Mouse (Mus musculus): ENCODE data around the gene Iqsec1. TPM values are rescaled to one million over a fixed set of nuclear protein-coding genes. Genes with fewer than 3 reads are reported as not detected.

The Iqsec1 gene
- polyA plus RNA-seq, 1 experiment from 2014 or later = 17.9 TPM

DNA sequence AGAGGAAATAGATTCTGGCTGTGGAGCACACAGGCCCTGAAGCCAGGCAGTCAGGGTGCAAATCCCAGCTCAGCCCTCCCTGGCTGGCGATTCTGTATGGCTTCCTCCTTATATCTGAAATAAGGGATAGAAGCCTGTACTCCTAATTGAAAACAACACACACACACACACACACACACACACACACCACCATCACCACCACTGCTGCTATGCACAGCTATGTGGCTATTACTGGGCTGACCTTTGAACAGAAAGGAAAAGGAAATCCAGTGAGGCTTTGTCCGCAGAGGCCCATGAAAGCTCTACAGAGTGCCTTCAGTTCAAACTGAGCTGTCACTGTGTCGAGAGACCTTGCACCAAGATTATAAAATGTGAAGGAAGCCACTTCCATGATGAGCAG is 276.4 kb downstream of the Iqsec1 start:
- 56% methylated on average over 3 of the region's 3 CpGs for WGBS
- Histone ChIP-seq H3K9me3 (no peaks in the 10 kb centered on the region), H3K4me1 (peaks cover 74% of the 10 kb centered on the region), H3K27ac (peak overlapping the region; percentile 59), H3K4me2 (replicated peaks) (peak overlapping the region; percentile 24; the same call in 1 of the 2 replicates), H3K36me3 (no peaks in the 10 kb centered on the region), H3K4me3 (no peak overlapping the region), H3K9ac (no peak overlapping the region), H3K27me3 (replicated peaks) (no peaks in the 10 kb centered on the region)
- ATAC-seq (ENCODE audit: low FRiP score, low read depth) = no peak

DNA sequence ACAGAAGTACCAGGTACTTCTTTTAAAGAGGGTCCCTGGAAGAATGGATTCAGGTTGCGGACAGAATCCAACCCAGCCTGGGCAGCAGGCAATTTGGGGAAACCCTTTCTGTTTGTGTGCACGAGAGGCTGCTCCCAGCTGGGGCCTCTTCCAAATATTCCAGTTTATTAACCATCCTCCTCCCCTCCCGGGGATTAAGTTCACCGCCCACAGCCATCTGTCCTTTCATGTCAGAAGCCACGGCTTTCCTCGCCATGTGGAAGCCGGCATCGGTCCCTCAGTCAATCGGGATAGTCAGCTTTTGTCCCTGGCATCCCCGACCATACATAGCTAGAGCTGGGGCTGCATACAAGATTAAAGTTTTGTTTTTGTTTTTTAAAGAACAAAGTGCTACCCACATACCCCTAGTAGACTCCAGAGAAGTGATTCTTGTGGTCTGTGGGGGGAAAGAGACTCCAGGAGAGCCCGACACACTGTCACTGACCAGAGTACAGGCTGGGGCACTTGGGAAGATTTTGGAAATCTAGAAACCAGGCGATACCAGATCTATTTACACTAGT is 276.9 kb downstream of the Iqsec1 start:
- Histone ChIP-seq H3K27me3 (replicated peaks) (no peaks in the 10 kb centered on the region), H3K9ac (no peak overlapping the region), H3K36me3 (no peaks in the 10 kb centered on the region), H3K4me3 (no peak overlapping the region), H3K4me2 (replicated peaks) (peak overlapping the region; percentile 24), H3K4me1 (peaks cover 74% of the 10 kb centered on the region), H3K27ac (peak overlapping the region; percentile 59), H3K9me3 (no peaks in the 10 kb centered on the region)
- WGBS = 29% methylated on average over 12 of the region's 12 CpGs
- ATAC-seq (ENCODE audit: low FRiP score, low read depth) = 0 out of 2 replicates have a peak, but pooled peaks have one; percentile 3

DNA sequence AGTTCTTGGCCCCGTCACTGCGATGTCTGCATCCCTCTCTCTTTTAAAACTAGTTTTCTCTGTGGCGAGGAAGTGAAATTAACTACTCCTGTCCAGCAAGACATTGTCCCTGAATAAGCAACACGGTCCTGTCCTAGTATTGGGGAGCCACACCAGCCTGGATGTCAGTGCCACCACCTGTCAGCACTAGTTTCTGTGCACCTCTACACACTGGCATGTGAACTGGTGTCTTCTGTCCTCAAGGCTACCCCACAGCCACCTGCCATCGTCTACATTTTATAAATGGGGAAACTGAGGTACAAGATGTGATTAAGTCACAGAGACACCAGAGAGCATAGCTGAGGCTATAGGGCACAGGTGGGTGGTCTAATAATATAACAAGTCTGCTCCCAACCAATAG is 277.7 kb downstream of the Iqsec1 start:
- H3K4me3 ChIP-seq = no peak overlapping the region
- ATAC-seq (ENCODE audit: low FRiP score, low read depth) = no peak
- H3K9ac ChIP-seq = no peak overlapping the region
- H3K4me2 ChIP-seq (replicated peaks) = no peak overlapping the region
- H3K4me1 ChIP-seq = peaks cover 67% of the 10 kb centered on the region
- H3K27ac ChIP-seq = no peak overlapping the region
- WGBS = 91% methylated on average over 5 of the region's 5 CpGs
- H3K27me3 ChIP-seq (replicated peaks) = no peaks in the 10 kb centered on the region
- no peaks in the 10 kb centered on the region for H3K9me3 ChIP-seq
- no peaks in the 10 kb centered on the region for H3K36me3 ChIP-seq

DNA sequence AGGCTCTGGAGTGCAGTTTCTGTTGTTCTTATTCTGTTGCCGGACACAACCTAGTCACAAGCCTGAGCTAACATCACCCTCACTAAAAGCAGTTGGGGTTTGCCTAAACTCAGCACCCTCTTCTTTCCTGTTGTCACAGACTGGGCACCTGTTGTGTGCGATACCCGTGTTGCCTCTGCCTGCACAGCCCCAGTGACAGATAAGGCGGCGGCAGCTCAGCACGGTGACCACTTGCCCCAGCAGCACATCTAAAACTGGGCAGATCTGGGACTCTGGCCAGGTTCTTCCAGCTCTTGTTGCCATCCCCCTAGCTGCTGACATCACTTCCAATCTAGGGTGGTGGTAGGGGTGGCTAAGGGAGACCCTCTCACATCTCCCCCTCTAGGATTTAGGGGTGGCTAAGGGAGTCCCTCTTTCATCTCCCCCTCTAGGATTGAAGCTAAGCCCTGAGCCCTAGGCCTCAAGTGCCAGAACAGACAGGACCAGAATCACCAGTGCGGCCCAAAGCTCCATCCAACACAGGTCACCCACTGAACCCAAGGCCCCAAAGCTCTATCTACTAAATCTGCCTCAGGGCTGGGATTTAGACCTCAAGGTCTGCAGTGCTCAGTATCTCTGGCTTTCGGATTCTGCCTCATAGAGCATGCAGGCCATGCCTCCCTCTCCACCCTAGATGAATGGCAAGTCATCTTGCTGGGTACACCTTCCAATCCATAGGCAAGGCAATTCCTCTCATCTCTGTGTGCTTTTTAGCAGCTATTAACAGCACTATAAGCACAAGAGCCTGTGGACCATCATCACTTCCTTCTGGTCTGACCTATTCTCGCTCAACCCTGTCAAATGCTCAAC is 278.3 kb downstream of the Iqsec1 start:
- Histone ChIP-seq H3K4me2 (replicated peaks) (no peak overlapping the region), H3K4me3 (no peak overlapping the region), H3K9me3 (no peaks in the 10 kb centered on the region), H3K36me3 (no peaks in the 10 kb centered on the region), H3K9ac (no peak overlapping the region), H3K4me1 (peaks cover 61% of the 10 kb centered on the region), H3K27ac (no peak overlapping the region), H3K27me3 (replicated peaks) (no peaks in the 10 kb centered on the region)
- ATAC-seq (ENCODE audit: low FRiP score, low read depth) = no peak
- 88% methylated on average over 9 of the region's 9 CpGs for WGBS

DNA sequence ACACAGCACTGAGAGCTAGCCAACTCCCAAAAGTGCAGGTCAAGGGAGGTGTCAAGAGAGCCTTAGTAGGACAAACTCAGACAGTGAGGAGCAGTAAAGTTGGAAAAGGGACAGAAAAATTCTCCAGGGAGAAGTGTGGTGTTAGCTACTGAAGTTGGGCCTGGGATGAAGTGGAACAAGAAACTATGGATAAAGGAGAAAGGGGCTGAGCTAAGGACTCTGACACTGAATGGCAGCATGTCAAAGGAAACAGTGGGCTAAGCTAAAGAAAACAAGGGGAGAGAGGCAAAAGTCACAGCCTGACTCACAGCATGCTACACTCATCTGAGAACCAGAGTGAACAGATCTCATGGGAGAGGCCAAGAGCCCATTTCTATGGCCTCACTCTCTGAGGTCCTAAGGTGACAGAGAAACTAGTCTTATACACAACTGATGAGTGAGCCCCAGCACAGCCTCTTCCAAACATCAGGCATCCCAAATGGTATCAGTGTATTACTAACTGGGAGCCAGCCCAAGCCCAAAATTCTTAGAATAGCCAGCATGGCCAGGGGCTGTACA is 280.3 kb downstream of the Iqsec1 start:
- ATAC-seq (ENCODE audit: low FRiP score, low read depth) = no peak
- no peaks in the 10 kb centered on the region for H3K27me3 ChIP-seq (replicated peaks)
- H3K4me2 ChIP-seq (replicated peaks) = no peak overlapping the region
- H3K36me3 ChIP-seq = no peaks in the 10 kb centered on the region
- H3K9ac ChIP-seq = no peak overlapping the region
- H3K4me3 ChIP-seq = no peak overlapping the region
- H3K27ac ChIP-seq = no peak overlapping the region
- peaks cover 60% of the 10 kb centered on the region for H3K4me1 ChIP-seq
- H3K9me3 ChIP-seq = no peaks in the 10 kb centered on the region

DNA sequence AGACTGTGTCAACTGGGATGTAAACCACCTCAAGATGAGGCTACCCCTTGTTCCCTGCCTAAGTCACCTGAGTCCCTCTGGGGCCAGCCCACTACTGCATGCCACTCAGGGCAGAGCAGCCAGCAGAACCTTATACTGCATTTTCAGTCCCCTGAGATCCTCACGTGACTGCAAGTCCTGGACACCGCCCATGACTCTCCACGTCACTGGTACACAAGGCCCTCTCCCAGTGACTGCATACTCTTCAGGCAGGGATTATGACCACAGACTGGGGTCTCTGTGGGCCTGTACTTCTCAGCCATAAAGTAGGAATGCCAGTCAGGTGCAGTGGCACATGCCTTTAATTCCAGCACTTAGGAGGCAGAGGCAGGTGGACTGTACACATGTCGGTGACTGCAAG is 281.3 kb downstream of the Iqsec1 start:
- Histone ChIP-seq H3K9ac (no peak overlapping the region), H3K4me1 (peaks cover 59% of the 10 kb centered on the region), H3K9me3 (no peaks in the 10 kb centered on the region), H3K36me3 (no peaks in the 10 kb centered on the region), H3K27ac (no peak overlapping the region), H3K27me3 (replicated peaks) (no peaks in the 10 kb centered on the region), H3K4me2 (replicated peaks) (no peak overlapping the region), H3K4me3 (no peak overlapping the region)
- no peak for ATAC-seq (ENCODE audit: low FRiP score, low read depth)
- WGBS = 86% methylated on average over 4 of the region's 4 CpGs

DNA sequence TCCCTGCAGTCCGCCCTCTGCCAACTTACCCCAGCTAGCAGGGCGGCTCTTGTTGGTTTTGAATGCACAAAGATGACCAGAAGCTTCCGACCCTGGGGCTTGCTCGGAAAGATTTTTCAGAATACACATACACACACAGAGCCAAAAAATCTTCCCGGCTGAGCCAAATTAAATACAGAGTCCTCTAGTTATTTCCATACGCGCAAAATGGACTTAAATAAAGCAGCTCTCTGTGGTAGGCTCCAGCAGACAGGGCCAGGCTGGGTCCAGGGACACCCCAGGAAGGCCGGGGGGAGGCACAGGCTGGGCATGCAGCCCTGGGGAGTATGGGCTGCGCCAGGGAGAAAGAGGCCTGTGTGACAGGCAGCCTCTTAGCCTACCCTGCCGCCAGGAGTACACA is 282.0 kb downstream of the Iqsec1 start:
- Histone ChIP-seq H3K4me1 (peaks cover 59% of the 10 kb centered on the region), H3K9ac (0 out of 2 replicates have a peak overlapping the region, but pooled peaks have one; percentile 17), H3K9me3 (no peaks in the 10 kb centered on the region), H3K27me3 (replicated peaks) (no peaks in the 10 kb centered on the region), H3K36me3 (no peaks in the 10 kb centered on the region), H3K4me2 (replicated peaks) (no peak overlapping the region), H3K27ac (no peak overlapping the region; the same call in 1 of the 2 replicates), H3K4me3 (no peak overlapping the region)
- 91% methylated on average over 10 of the region's 10 CpGs for WGBS
- no peak for ATAC-seq (ENCODE audit: low FRiP score, low read depth)

DNA sequence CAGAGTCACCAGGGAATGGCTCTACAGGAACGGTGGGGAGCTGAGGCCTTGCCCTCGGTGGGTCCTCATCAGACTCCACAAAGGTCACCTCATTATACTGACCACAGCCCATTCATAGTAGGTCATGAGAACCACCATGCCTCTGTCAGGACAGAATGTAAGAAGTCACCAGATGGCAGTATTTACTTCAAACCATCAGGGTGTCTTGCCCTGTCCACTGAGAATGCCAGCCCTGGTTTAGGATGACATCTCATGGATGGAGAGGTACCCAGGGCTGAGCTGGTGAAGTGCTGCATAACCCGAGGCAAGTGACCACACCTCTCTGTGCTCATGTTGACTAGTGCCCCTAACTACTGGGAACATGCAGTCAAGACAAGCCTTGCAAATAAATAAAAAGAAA is 282.7 kb downstream of the Iqsec1 start:
- WGBS = 82% methylated on average over 3 of the region's 3 CpGs

DNA sequence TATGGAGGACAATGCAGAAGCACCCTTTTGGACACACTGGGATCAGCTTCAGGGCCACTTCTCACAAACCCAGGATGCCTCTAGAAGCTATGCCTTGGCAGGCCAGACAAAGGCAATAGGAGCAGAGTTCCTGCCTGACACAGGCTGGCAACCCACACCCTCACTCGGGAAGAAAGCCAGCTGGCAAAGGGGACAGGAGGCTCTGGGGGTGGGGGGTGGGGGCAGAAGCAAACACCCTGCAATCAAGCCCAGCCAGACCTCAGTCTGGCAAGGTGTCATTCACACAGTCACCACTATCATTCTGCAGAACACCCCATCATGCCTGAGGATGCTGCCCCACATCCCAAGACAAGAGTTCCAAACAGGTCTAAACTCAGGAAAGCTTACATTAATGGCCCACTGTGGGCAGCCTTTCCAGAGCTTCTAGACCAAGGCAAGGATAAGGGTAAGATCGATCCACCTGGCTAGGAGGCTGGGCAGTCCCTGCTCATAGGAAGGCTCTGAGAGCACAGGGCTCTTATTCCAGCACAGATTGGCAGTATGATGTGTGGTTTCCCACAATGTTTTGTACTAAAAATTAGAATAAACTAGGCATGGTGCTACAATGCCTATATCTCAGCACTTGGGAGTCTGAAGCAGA is 283.7 kb downstream of the Iqsec1 start:
- Histone ChIP-seq H3K4me1 (peaks cover 58% of the 10 kb centered on the region), H3K9me3 (no peaks in the 10 kb centered on the region), H3K27ac (no peak overlapping the region), H3K9ac (no peak overlapping the region), H3K36me3 (no peaks in the 10 kb centered on the region), H3K27me3 (replicated peaks) (no peaks in the 10 kb centered on the region), H3K4me3 (no peak overlapping the region), H3K4me2 (replicated peaks) (no peak overlapping the region)
- 78% methylated on average over 2 of the region's 2 CpGs for WGBS
- no peak for ATAC-seq (ENCODE audit: low FRiP score, low read depth)

More for the DNA sequence above, 282.7 kb downstream of the Iqsec1 start:
- Histone ChIP-seq H3K4me3 (no peak overlapping the region), H3K27me3 (replicated peaks) (no peaks in the 10 kb centered on the region), H3K27ac (no peak overlapping the region), H3K36me3 (no peaks in the 10 kb centered on the region), H3K9ac (no peak overlapping the region), H3K4me2 (replicated peaks) (no peak overlapping the region), H3K4me1 (peaks cover 57% of the 10 kb centered on the region), H3K9me3 (no peaks in the 10 kb centered on the region)
- ATAC-seq (ENCODE audit: low FRiP score, low read depth) = no peak

DNA sequence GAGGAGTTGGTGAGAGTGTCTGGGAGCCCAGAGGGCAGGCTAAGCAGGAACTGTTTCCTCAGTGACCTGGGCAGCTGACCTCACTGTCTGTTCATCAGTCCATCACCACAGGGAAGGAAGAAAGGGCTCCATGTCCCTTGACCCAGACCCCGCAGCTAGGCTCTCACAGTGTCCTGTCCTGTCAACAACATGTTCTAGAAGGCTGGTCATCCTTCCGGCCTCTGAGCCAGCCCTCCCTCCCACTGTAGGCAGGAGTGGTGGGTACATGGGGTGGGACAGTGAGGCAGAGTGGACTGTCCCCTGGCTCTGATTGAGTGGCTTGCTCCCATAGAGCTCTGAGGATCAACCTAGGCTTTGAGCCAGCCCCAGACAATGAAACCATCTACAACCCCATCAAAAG is 284.7 kb downstream of the Iqsec1 start:
- Histone ChIP-seq H3K27me3 (replicated peaks) (no peaks in the 10 kb centered on the region), H3K27ac (peak overlapping the region; percentile 64; the same call in 1 of the 2 replicates), H3K9ac (no peak overlapping the region), H3K9me3 (no peaks in the 10 kb centered on the region), H3K4me2 (replicated peaks) (0 out of 2 replicates have a peak overlapping the region, but pooled peaks have one; percentile 16), H3K4me1 (peaks cover 67% of the 10 kb centered on the region), H3K36me3 (no peaks in the 10 kb centered on the region), H3K4me3 (no peak overlapping the region)
- 0 out of 2 replicates have a peak, but pooled peaks have one; percentile 48 for ATAC-seq (ENCODE audit: low FRiP score, low read depth)
- 63% methylated on average over 2 of the region's 2 CpGs for WGBS

DNA sequence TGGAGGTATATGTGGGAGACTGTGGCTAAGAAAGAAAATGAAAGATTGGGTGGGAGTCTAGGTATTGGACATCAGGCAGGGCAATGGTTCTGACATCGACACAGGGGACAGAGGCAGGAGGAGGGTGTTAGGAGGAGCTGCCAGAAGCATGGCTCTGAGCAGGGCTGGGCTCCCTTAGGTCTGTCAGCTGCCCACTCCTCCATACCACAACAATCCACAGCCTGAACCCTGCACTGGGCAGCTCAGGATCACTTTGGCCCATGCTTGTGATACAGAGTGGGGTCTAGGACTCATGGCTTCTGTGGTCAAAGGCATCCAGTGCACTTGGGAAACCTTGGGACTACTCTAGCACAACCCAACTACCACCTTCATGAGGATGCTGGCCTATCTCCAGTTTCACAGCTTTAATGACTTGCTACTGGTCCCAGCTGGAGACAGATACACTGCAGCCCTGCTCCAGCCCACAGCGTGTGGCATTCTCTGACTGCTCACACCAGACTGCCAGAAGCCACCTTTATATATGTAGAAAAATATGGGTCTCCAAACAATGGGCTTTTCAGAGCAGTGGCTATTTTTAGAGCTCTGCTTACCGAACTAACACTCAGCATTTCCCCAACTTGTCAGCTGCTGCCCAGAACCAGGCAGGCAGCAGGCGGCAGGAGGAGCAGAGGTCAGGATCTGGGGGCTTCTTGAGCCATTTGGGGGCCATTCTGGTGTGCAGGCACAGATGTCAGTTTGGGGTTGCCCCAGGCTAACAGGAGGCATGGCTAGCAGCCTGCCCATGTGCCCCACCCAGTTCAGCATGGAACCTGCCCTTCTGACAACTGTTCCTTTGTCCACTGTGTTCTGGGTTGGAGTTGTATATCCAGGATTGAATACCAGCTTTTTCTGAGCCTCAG is 285.4 kb downstream of the Iqsec1 start:
- H3K4me1 ChIP-seq = peaks cover 70% of the 10 kb centered on the region

More for the DNA sequence above, 285.4 kb downstream of the Iqsec1 start:
- H3K9ac ChIP-seq = no peak overlapping the region
- H3K27me3 ChIP-seq (replicated peaks) = no peaks in the 10 kb centered on the region
- peak; percentile 18; the same call in 1 of the 2 replicates for ATAC-seq (ENCODE audit: low FRiP score, low read depth)
- no peaks in the 10 kb centered on the region for H3K36me3 ChIP-seq
- H3K9me3 ChIP-seq = no peaks in the 10 kb centered on the region
- no peak overlapping the region for H3K4me3 ChIP-seq
- 0 out of 2 replicates have a peak overlapping the region, but pooled peaks have one; percentile 16 for H3K4me2 ChIP-seq (replicated peaks)
- 29% methylated on average over 4 of the region's 4 CpGs for WGBS
- H3K27ac ChIP-seq = peak overlapping the region; percentile 64
